Mouse (Mus musculus) brain, embryonic 18.5 days (tissue): ENCODE data around the gene Tas2r119.

ENCODE experiments used
- DNase-seq: peaks from one replicate; pipeline ENCODE4 v3.0.0-alpha.2; 2012; ENCODE audit warnings: low read depth, low spot score

Tas2r119 gene

GRCm38 (mm10) chr15:32225394-32225793 is 48.3 kb downstream of the Tas2r119 start:
- no peak for DNase-seq

GRCm38 (mm10) chr15:32226381-32226780 is 49.3 kb downstream of the Tas2r119 start:
- no peak for DNase-seq

GRCm38 (mm10) chr15:32226888-32227395 is 49.9 kb downstream of the Tas2r119 start:
- DNase-seq: no peak
